Mouse (Mus musculus) intestine, embryonic 14.5 days (tissue): ENCODE results near the gene Kmt2e. TPM values are rescaled to one million over a fixed set of nuclear protein-coding genes. Genes with fewer than 3 reads are reported as not detected.

ENCODE experiments used
- ATAC-seq: fragments of 200-750 bp; cut with Nextera tagmentation; replicated peaks from 2 replicates; pipeline ENCODE4 v1.8.0; 2017; ENCODE audit warnings: low read depth, moderate number of reproducible peaks, moderate TSS enrichment, moderate library complexity; ENCODE audit not compliant: low FRiP score, low TSS enrichment
- DNase-seq: peaks from one replicate; pipeline ENCODE4 v3.0.0-alpha.2; 2018; ENCODE audit warnings: low spot score
- H3K27ac ChIP-seq: fragments of 300-500 bp; sonication (generic); 2 replicates; pipeline ENCODE4 v1.5.1; 2014; ENCODE audit warnings: low read depth, mild to moderate bottlenecking, control low read depth
- H3K27me3 ChIP-seq: fragments of 300-500 bp; sonication (generic); replicated peaks from 2 replicates; pipeline ENCODE4 v1.6.1; 2014; ENCODE audit warnings: low read length, control low read depth; ENCODE audit not compliant: control insufficient read depth, insufficient read depth
- H3K36me3 ChIP-seq: fragments of 300-500 bp; sonication (generic); 2 replicates; pipeline ENCODE4 v1.6.1; 2014; ENCODE audit warnings: low read length, control low read depth; ENCODE audit not compliant: control insufficient read depth, insufficient read depth
- H3K4me1 ChIP-seq: fragments of 300-500 bp; sonication (generic); replicated peaks from 2 replicates; pipeline ENCODE4 v1.6.1; 2014; ENCODE audit warnings: low read length, control low read depth, mixed read lengths; ENCODE audit not compliant: control insufficient read depth, insufficient read depth
- H3K4me2 ChIP-seq: fragments of 300-500 bp; sonication (generic); 2 replicates; pipeline ENCODE4 v1.6.1; 2014; ENCODE audit warnings: low read length
- H3K4me3 ChIP-seq: fragments of 300-500 bp; sonication (generic); 2 replicates; pipeline ENCODE4 v1.5.1; 2014; ENCODE audit warnings: low read depth, low read length, control low read depth, mixed read lengths
- H3K9ac ChIP-seq: fragments of 300-500 bp; sonication (generic); 2 replicates; pipeline ENCODE4 v1.6.1; 2014; ENCODE audit warnings: mild to moderate bottlenecking, low read length
- H3K9me3 ChIP-seq: fragments of 300-500 bp; sonication (generic); 2 replicates; pipeline ENCODE4 v1.6.1; 2016; ENCODE audit warnings: low read length, control low read depth; ENCODE audit not compliant: control insufficient read depth
- WGBS: fragments of 180-500 bp; shearing (Covaris S2); extraction: QIAGEN DNeasy Blood & Tissue Kit; methylation state at CpG from one replicate; pipeline ENCODE4 v1.1.7; 2014; 5-methylcytosine and 5-hydroxymethylcytosine counted together
- polyA plus RNA-seq: library from polyadenylated mRNA; unstranded; fragments of >200 nt; fragmentation: Nextera tagmentation; extraction: Ambion mirVana; gene quantifications from 2 replicates; pipeline ENCODE4 v1.2.1, GENCODE M21; 2014

Gene Kmt2e
- polyA plus RNA-seq, 1 experiment from 2014 or later, result 80.7 TPM

DNA sequence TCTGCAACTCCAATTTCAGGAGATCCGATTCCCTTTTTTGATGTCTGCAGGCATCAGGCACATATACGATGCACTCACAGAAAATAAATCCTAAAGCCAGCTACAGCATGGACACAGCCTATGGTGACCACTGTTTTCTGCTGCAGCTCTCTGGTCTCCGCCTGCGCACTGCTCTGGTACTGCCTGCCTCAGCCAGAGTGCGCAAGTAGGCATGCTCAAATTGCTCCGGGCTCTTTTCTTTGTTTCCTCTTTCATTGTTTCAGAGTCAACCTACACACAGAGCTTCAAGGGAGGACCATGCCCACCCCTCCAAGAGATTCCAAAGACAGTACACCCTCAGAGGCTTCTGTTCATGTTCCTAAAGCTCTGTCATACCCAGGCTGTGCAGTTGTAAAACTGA is 74.4 kb downstream of the Kmt2e start:
- no peak overlapping the region for H3K27ac ChIP-seq
- no peaks in the 10 kb centered on the region for H3K27me3 ChIP-seq
- no peak overlapping the region for H3K4me3 ChIP-seq
- DNase-seq, result no peak
- H3K9me3 ChIP-seq, result no peaks in the 10 kb centered on the region
- WGBS, result 94% methylated on average over 6 of the region's 6 CpGs
- no peak overlapping the region for H3K9ac ChIP-seq
- no peak overlapping the region for H3K4me2 ChIP-seq
- ATAC-seq, result no peak
- no peaks in the 10 kb centered on the region for H3K4me1 ChIP-seq
- H3K36me3 ChIP-seq, result peaks cover 64% of the 10 kb centered on the region

- Histone ChIP-seq H3K36me3 (peaks cover 60% of the 10 kb centered on the region), H3K27ac (no peak overlapping the region), H3K4me1 (no peaks in the 10 kb centered on the region), H3K4me3 (no peak overlapping the region), H3K9me3 (no peaks in the 10 kb centered on the region), H3K9ac (no peak overlapping the region), H3K27me3 (no peaks in the 10 kb centered on the region), H3K4me2 (no peak overlapping the region)
- no peak for ATAC-seq
- 96% methylated on average over 5 of the region's 5 CpGs for WGBS
- no peak for DNase-seq
Observed at GRCm38 (mm10) chr5:23511456-23511855, 77.2 kb downstream of the Kmt2e start.

- Histone ChIP-seq H3K9ac (no peak overlapping the region), H3K27ac (no peak overlapping the region), H3K36me3 (peaks cover 60% of the 10 kb centered on the region), H3K4me2 (no peak overlapping the region), H3K9me3 (no peaks in the 10 kb centered on the region), H3K4me1 (no peaks in the 10 kb centered on the region), H3K27me3 (no peaks in the 10 kb centered on the region), H3K4me3 (no peak overlapping the region)
- ATAC-seq, result no peak
- 89% methylated on average over 7 of the region's 7 CpGs for WGBS
- no peak for DNase-seq
Observed at GRCm38 (mm10) chr5:23512556-23512955, 78.3 kb downstream of the Kmt2e start.

DNA sequence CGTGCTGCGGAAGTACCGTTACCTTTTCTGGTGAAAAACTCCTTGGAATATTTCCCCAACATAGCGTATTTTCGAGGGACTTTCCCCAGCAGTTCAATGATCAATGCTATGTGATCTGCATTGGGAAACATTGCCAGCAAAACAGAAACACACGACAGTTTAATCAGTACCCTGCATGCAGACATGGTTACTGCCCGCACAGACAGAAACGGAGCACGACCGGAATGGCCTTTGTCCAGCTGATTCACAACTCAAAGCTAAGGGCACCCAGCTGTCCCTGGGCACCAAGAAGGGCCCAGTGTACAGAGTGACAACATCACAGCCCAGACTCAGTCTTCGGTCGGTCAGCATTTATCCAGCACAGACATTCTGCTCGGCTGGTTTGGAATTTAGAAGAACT is 79.2 kb downstream of the Kmt2e start:
- Histone ChIP-seq H3K4me1 (no peaks in the 10 kb centered on the region; the same call in 1 of the 2 replicates), H3K9ac (no peak overlapping the region), H3K36me3 (peaks cover 64% of the 10 kb centered on the region), H3K9me3 (no peaks in the 10 kb centered on the region), H3K4me2 (no peak overlapping the region), H3K4me3 (no peak overlapping the region), H3K27ac (no peak overlapping the region), H3K27me3 (no peaks in the 10 kb centered on the region)
- no peak for ATAC-seq
- WGBS, result 91% methylated on average over 13 of the region's 13 CpGs
- no peak for DNase-seq

GRCm38 (mm10) chr5:23515038-23515437 is 80.8 kb downstream of the Kmt2e start:
- H3K9me3 ChIP-seq, result no peaks in the 10 kb centered on the region
- H3K4me2 ChIP-seq, result no peak overlapping the region
- no peak overlapping the region for H3K9ac ChIP-seq
- no peak for ATAC-seq
- WGBS, result 90% methylated on average over 10 of the region's 10 CpGs
- no peaks in the 10 kb centered on the region for H3K27me3 ChIP-seq
- H3K4me3 ChIP-seq, result no peak overlapping the region
- H3K4me1 ChIP-seq, result no peaks in the 10 kb centered on the region; the same call in 1 of the 2 replicates
- no peak for DNase-seq
- no peak overlapping the region for H3K27ac ChIP-seq
- peaks cover 52% of the 10 kb centered on the region for H3K36me3 ChIP-seq

- Histone ChIP-seq H3K4me1 (no peaks in the 10 kb centered on the region; the same call in 1 of the 2 replicates), H3K27me3 (no peaks in the 10 kb centered on the region), H3K4me2 (no peak overlapping the region), H3K4me3 (no peak overlapping the region), H3K36me3 (peaks cover 40% of the 10 kb centered on the region), H3K9ac (no peak overlapping the region), H3K27ac (no peak overlapping the region), H3K9me3 (no peaks in the 10 kb centered on the region)
- DNase-seq (no peak), ATAC-seq (no peak)
- 86% methylated on average over 3 of the region's 3 CpGs for WGBS
Observed at GRCm38 (mm10) chr5:23516962-23517361, 82.7 kb downstream of the Kmt2e start.

GRCm38 (mm10) chr5:23517839-23518238 is 83.6 kb downstream of the Kmt2e start:
- DNase-seq (no peak), ATAC-seq (no peak)
- H3K27me3 ChIP-seq, result no peaks in the 10 kb centered on the region
- no peaks in the 10 kb centered on the region; the same call in 1 of the 2 replicates for H3K4me1 ChIP-seq
- H3K36me3 ChIP-seq, result peaks cover 42% of the 10 kb centered on the region
- 93% methylated on average over 4 of the region's 4 CpGs for WGBS
- no peak overlapping the region for H3K27ac ChIP-seq
- H3K4me3 ChIP-seq, result no peak overlapping the region
- H3K9me3 ChIP-seq, result no peaks in the 10 kb centered on the region
- H3K9ac ChIP-seq, result no peak overlapping the region
- H3K4me2 ChIP-seq, result no peak overlapping the region

- no peak overlapping the region for H3K4me3 ChIP-seq
- no peak overlapping the region for H3K4me2 ChIP-seq
- H3K9ac ChIP-seq, result no peak overlapping the region
- no peaks in the 10 kb centered on the region; the same call in 1 of the 2 replicates for H3K4me1 ChIP-seq
- H3K27ac ChIP-seq, result no peak overlapping the region
- ATAC-seq (no peak; the same call in 1 of the 2 replicates), DNase-seq (peak; percentile 52)
- WGBS, result 36% methylated on average over 3 of the region's 3 CpGs
- H3K9me3 ChIP-seq, result no peaks in the 10 kb centered on the region
- H3K27me3 ChIP-seq, result no peaks in the 10 kb centered on the region
- H3K36me3 ChIP-seq, result peaks cover 35% of the 10 kb centered on the region
Observed at GRCm38 (mm10) chr5:23518673-23519072, 84.4 kb downstream of the Kmt2e start.

- Histone ChIP-seq H3K9me3 (no peaks in the 10 kb centered on the region), H3K9ac (no peak overlapping the region), H3K4me3 (no peak overlapping the region), H3K27ac (no peak overlapping the region), H3K27me3 (no peaks in the 10 kb centered on the region), H3K4me2 (no peak overlapping the region), H3K36me3 (peaks cover 37% of the 10 kb centered on the region), H3K4me1 (no peaks in the 10 kb centered on the region; the same call in 1 of the 2 replicates)
- 93% methylated on average over 3 of the region's 3 CpGs for WGBS
- ATAC-seq, result no peak
- DNase-seq, result no peak
Observed at GRCm38 (mm10) chr5:23519679-23520078, 85.4 kb downstream of the Kmt2e start.
